Mouse (Mus musculus) kidney, adult 2 months (tissue): ENCODE measurements around the gene Cdh23.

Source experiments
- CTCF ChIP-seq: fragments of 200-500 bp; conservative IDR thresholded peaks from 2 replicates; pipeline ENCODE4 v1.5.1; 2011; ENCODE audit warnings: low read depth, mild to moderate bottlenecking, control low read depth, low read length, moderate library complexity, mixed read lengths; ENCODE audit not compliant: insufficient read depth, insufficient read length
- POLR2A ChIP-seq: fragments of 200-500 bp; IDR thresholded peaks from one replicate; pipeline ENCODE4 v1.6.1; 2011; ENCODE audit warnings: low read depth, low read length, control low read depth

DNA sequence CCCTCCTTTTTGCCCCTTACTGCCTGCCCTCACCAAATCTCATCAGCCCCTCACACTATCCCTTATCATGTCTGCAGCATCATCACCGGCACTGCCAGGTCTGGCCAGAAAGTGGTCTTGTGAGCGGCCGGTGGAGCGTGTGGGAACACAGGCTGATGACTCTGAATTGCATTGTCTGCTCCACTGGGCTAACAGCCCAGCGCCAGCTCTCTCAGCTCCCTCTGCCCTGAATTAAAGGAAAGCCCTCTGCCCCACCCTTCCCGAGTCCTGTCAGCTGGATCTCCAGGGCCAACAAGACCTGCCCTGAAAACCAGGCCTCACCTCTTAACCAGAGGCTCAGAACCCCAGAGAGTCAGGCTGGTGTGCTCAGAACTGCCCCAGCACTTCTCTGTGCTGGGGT, 201.2 kb downstream of the Cdh23 start:
- TF ChIP-seq POLR2A, result no peak
- TF ChIP-seq CTCF, result no peak
